Mouse (Mus musculus) G1E (cell line): ENCODE measurements at regions not wholly inside any gene's neighbourhood (a gene's known extent, or its start where the extent isn't known, plus 50 kb on each side); places are given as distances from the start of the nearest gene placed in this dataset.

Source experiments
- CTCF ChIP-seq: IDR thresholded peaks from 2 replicates; pipeline ENCODE4 v1.5.1; 2012; ENCODE audit warnings: low read depth, low read length, inconsistent platforms, mixed read lengths
- GATA1 ChIP-seq: IDR thresholded peaks from 2 replicates; pipeline ENCODE4 v1.6.1; 2012; ENCODE audit warnings: borderline replicate concordance, low read length, inconsistent platforms, mixed read lengths
- TAL1 ChIP-seq: conservative IDR thresholded peaks from 2 replicates; pipeline ENCODE4 v1.6.1; 2012; ENCODE audit warnings: low read depth, low read length, inconsistent platforms, mixed read lengths

- TF ChIP-seq GATA1 (no peak), CTCF (no peak), TAL1 (no peak)
Measured at GRCm38 (mm10) chr5:64403077-64403981, 247.2 kb downstream of the Tbc1d1 start.
